Mouse (Mus musculus) liver, adult 2 months (tissue): ENCODE data around the gene Il1r1.

ENCODE experiments used
- CTCF ChIP-seq: fragments of 200-500 bp; IDR thresholded peaks from 2 replicates; pipeline ENCODE4 v1.5.1; 2011; ENCODE audit warnings: low read depth, low read length, control low read depth
- POLR2A ChIP-seq: fragments of 200-500 bp; IDR thresholded peaks from 2 replicates; pipeline ENCODE4 v1.6.1; 2011; ENCODE audit warnings: low read length, control low read depth; ENCODE audit not compliant: insufficient read depth; ENCODE audit errors: extremely low read depth

DNA sequence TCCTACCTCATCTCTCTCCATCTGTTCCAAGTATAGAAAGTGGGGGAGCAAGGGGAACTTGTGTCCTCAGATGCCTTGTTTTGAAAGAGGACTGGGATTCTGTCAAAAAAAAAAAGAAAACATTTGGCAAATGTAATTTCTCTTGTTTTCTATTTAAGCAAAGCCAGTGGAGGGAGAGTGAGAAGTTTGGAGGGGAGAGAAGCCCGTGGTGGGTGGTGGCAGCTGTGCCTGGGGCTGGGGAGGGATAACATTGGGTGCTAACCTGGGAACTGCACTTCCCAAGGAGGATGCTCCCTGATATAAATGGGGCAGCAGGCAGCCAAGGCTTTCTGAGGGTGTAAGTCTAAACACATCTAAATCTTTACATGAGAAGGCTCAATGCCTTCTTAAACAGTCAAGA lies 136.7 kb downstream of the Il1r1 start:
- TF ChIP-seq POLR2A = no peak
- no peak for TF ChIP-seq CTCF
